Mouse (Mus musculus): ENCODE measurements around the gene D130043K22Rik. TPM values are rescaled to one million over a fixed set of nuclear protein-coding genes. Genes with fewer than 3 reads are reported as not detected.

The D130043K22Rik gene
- polyA plus RNA-seq, 1 experiment from 2014 or later, result 0.82 TPM

- Histone ChIP-seq H3K4me2 (ENCODE audit: low read length) (no peak overlapping the region), H3K4me3 (replicated peaks; ENCODE audit: low read depth, low read length) (no peak overlapping the region), H3K4me1 (replicated peaks; ENCODE audit: insufficient read depth, low read length) (no peaks in the 10 kb centered on the region), H3K27ac (no peak overlapping the region), H3K27me3 (ENCODE audit: insufficient read depth, low read length) (no peaks in the 10 kb centered on the region), H3K9me3 (replicated peaks; ENCODE audit: low read length) (no peaks in the 10 kb centered on the region), H3K9ac (ENCODE audit: low read depth, low read length) (no peak overlapping the region), H3K36me3 (ENCODE audit: insufficient read depth, low read length) (no peaks in the 10 kb centered on the region)
- ATAC-seq (replicated peaks; ENCODE audit: low FRiP score, low read depth) (no peak), DNase-seq (ENCODE audit: low spot score) (peak; percentile 64)
- 22% methylated on average over 4 of the region's 4 CpGs for WGBS
- no peak for TF ChIP-seq CTCF (IDR thresholded peaks at IDR 0.05; ENCODE audit: low read depth)
These were observed 100.6 kb downstream of the D130043K22Rik start for GRCm38 (mm10) chr13:24945567-24945966.

- Histone ChIP-seq H3K9ac (ENCODE audit: low read depth, low read length) (no peak overlapping the region), H3K36me3 (ENCODE audit: insufficient read depth, low read length) (no peaks in the 10 kb centered on the region), H3K27ac (no peak overlapping the region), H3K9me3 (replicated peaks; ENCODE audit: low read length) (no peaks in the 10 kb centered on the region), H3K4me1 (replicated peaks; ENCODE audit: insufficient read depth, low read length) (no peaks in the 10 kb centered on the region), H3K4me2 (ENCODE audit: low read length) (no peak overlapping the region), H3K4me3 (replicated peaks; ENCODE audit: low read depth, low read length) (no peak overlapping the region), H3K27me3 (ENCODE audit: insufficient read depth, low read length) (no peaks in the 10 kb centered on the region)
- 65% methylated on average over 5 of the region's 5 CpGs for WGBS
- ATAC-seq (replicated peaks; ENCODE audit: low FRiP score, low read depth) (no peak), DNase-seq (ENCODE audit: low spot score) (no peak)
- TF ChIP-seq CTCF (IDR thresholded peaks at IDR 0.05; ENCODE audit: low read depth), result no peak
These were observed 102.2 kb downstream of the D130043K22Rik start for GRCm38 (mm10) chr13:24947158-24947557.

- H3K36me3 ChIP-seq (ENCODE audit: insufficient read depth, low read length), result no peaks in the 10 kb centered on the region
- no peak overlapping the region for H3K27ac ChIP-seq
- no peak overlapping the region for H3K4me3 ChIP-seq (replicated peaks; ENCODE audit: low read depth, low read length)
- 89% methylated on average over 6 of the region's 6 CpGs for WGBS
- no peaks in the 10 kb centered on the region for H3K9me3 ChIP-seq (replicated peaks; ENCODE audit: low read length)
- no peak for DNase-seq (ENCODE audit: low spot score)
- H3K4me2 ChIP-seq (ENCODE audit: low read length), result no peak overlapping the region
- TF ChIP-seq CTCF (IDR thresholded peaks at IDR 0.05; ENCODE audit: low read depth), result no peak
- H3K27me3 ChIP-seq (ENCODE audit: insufficient read depth, low read length), result no peaks in the 10 kb centered on the region
- H3K9ac ChIP-seq (ENCODE audit: low read depth, low read length), result no peak overlapping the region
- no peaks in the 10 kb centered on the region for H3K4me1 ChIP-seq (replicated peaks; ENCODE audit: insufficient read depth, low read length)
- no peak for ATAC-seq (replicated peaks; ENCODE audit: low FRiP score, low read depth)
These were observed 103.9 kb downstream of the D130043K22Rik start for GRCm38 (mm10) chr13:24948870-24949269.

Other genes starting within 250 kb of the D130043K22Rik start
- not detected in 2 replicates for gene Armh2, start 103.9 kb upstream of the D130043K22Rik start, polyA plus RNA-seq (2015; fragmentation: Nextera tagmentation; extraction: Ambion mirVana)
- gene Gmnn, start 83.2 kb upstream of the D130043K22Rik start, polyA plus RNA-seq (2015; fragmentation: Nextera tagmentation; extraction: Ambion mirVana), result 69.8 and 78.7 TPM in 2 replicates
- gene BC005537, start 43.5 kb upstream of the D130043K22Rik start, polyA plus RNA-seq (2015; fragmentation: Nextera tagmentation; extraction: Ambion mirVana), result 19.1 and 20.6 TPM in 2 replicates
- gene Acot13, start 13.6 kb upstream of the D130043K22Rik start, polyA plus RNA-seq (2015; fragmentation: Nextera tagmentation; extraction: Ambion mirVana), result 238 and 244 TPM in 2 replicates
- 50.8 and 51.8 TPM in 2 replicates for gene Tdp2, start 13.5 kb upstream of the D130043K22Rik start, polyA plus RNA-seq (2015; fragmentation: Nextera tagmentation; extraction: Ambion mirVana)
- 7.6 and 7.9 TPM in 2 replicates for gene Aldh5a1, start 92.5 kb downstream of the D130043K22Rik start, polyA plus RNA-seq (2015; fragmentation: Nextera tagmentation; extraction: Ambion mirVana)
- gene Gpld1, start 98.0 kb downstream of the D130043K22Rik start, polyA plus RNA-seq (2015; fragmentation: Nextera tagmentation; extraction: Ambion mirVana), result 0.71 and 0.86 TPM in 2 replicates
- gene Mrs2, start 175.2 kb downstream of the D130043K22Rik start, polyA plus RNA-seq (2015; fragmentation: Nextera tagmentation; extraction: Ambion mirVana), result 13.7 and 13.8 TPM in 2 replicates
- 73.7 and 88.5 TPM in 2 replicates for gene Dcdc2a, start 210.9 kb downstream of the D130043K22Rik start, polyA plus RNA-seq (2015; fragmentation: Nextera tagmentation; extraction: Ambion mirVana)

Data from kidney, postnatal 0 days (tissue).